Mouse (Mus musculus) intestine, postnatal 0 days (tissue): ENCODE data around the gene D930007J09Rik. TPM values are rescaled to one million over a fixed set of nuclear protein-coding genes. Genes with fewer than 3 reads are reported as not detected.

Experiments
- ATAC-seq: fragments of 200-750 bp; cut with Nextera tagmentation; 2 replicates; pipeline ENCODE4 v1.8.0; 2017; ENCODE audit warnings: mild to moderate bottlenecking, moderate TSS enrichment, moderate library complexity
- H3K27ac ChIP-seq: fragments of 300-500 bp; sonication (generic); 2 replicates; pipeline ENCODE4 v1.5.1; 2014; ENCODE audit warnings: mild to moderate bottlenecking, low read depth, low read length, moderate library complexity
- H3K27me3 ChIP-seq: fragments of 300-500 bp; sonication (generic); replicated peaks from 2 replicates; pipeline ENCODE4 v1.6.1; 2014; ENCODE audit warnings: low read length, mixed read lengths; ENCODE audit not compliant: control insufficient read depth, insufficient read depth
- H3K36me3 ChIP-seq: fragments of 300-500 bp; sonication (generic); 2 replicates; pipeline ENCODE4 v1.6.1; 2014; ENCODE audit warnings: mild to moderate bottlenecking, moderate library complexity; ENCODE audit not compliant: control insufficient read depth, insufficient read depth
- H3K4me1 ChIP-seq: fragments of 300-500 bp; sonication (generic); replicated peaks from 2 replicates; pipeline ENCODE4 v1.6.1; 2014; ENCODE audit warnings: antibody characterized with exemption, low read length, mixed read lengths; ENCODE audit not compliant: control insufficient read depth, insufficient read depth
- H3K4me2 ChIP-seq: fragments of 300-500 bp; sonication (generic); replicated peaks from 2 replicates; pipeline ENCODE4 v1.6.1; 2014; ENCODE audit warnings: low read depth, mild to moderate bottlenecking, moderate library complexity
- H3K4me3 ChIP-seq: fragments of 300-500 bp; sonication (generic); 2 replicates; pipeline ENCODE4 v1.5.1; 2014; ENCODE audit warnings: low read depth, low read length
- H3K9ac ChIP-seq: fragments of 300-500 bp; sonication (generic); 2 replicates; pipeline ENCODE4 v1.6.1; 2014; ENCODE audit warnings: mild to moderate bottlenecking, low read depth, low read length
- H3K9me3 ChIP-seq: fragments of 300-500 bp; sonication (generic); 2 replicates; pipeline ENCODE4 v1.6.1; 2016; ENCODE audit warnings: mixed run types; ENCODE audit not compliant: control insufficient read depth
- CTCF ChIP-seq: sonication (generic); IDR thresholded peaks from 2 replicates; pipeline ENCODE4 v1.5.1; 2016; ENCODE audit warnings: low read depth, mild to moderate bottlenecking, control low read depth, antibody characterized with exemption, moderate library complexity
- WGBS: fragments of 180-500 bp; shearing (Covaris S2); extraction: QIAGEN DNeasy Blood & Tissue Kit; methylation state at CpG from one replicate; pipeline ENCODE4 v1.1.7; 2014; 5-methylcytosine and 5-hydroxymethylcytosine counted together
- polyA plus RNA-seq: library from polyadenylated mRNA; unstranded; fragments of >200 nt; fragmentation: Nextera tagmentation; extraction: Ambion mirVana; gene quantifications from 2 replicates; pipeline ENCODE4 v1.2.1, GENCODE M21; 2015

The D930007J09Rik gene
- polyA plus RNA-seq, 1 experiment from 2014 or later = not detected

GRCm38 (mm10) chr13:32759036-32759435, 43.6 kb downstream of the D930007J09Rik start:
- Histone ChIP-seq H3K27me3 (no peaks in the 10 kb centered on the region), H3K4me2 (no peak overlapping the region), H3K4me3 (no peak overlapping the region), H3K4me1 (no peaks in the 10 kb centered on the region), H3K9me3 (no peaks in the 10 kb centered on the region), H3K27ac (no peak overlapping the region), H3K36me3 (no peaks in the 10 kb centered on the region), H3K9ac (no peak overlapping the region)
- ATAC-seq = no peak
- 41% methylated on average over 4 of the region's 4 CpGs for WGBS
- TF ChIP-seq CTCF = no peak

Other genes with a start within 250 kb of the D930007J09Rik start
- not detected in 2 replicates for gene Mylk4, start 18.9 kb downstream of the D930007J09Rik start, polyA plus RNA-seq
- 14.5 and 15.6 TPM in 2 replicates for gene Wrnip1, start 811 bp downstream of the D930007J09Rik start, polyA plus RNA-seq
- gene Serpinb1a, start 48.3 kb upstream of the D930007J09Rik start, polyA plus RNA-seq = 598 and 670 TPM in 2 replicates
- gene Serpinb1c, start 95.4 kb upstream of the D930007J09Rik start, polyA plus RNA-seq = 0.16 TPM in 1 of 2 replicates, not detected in the other
- 13.0 and 13.8 TPM in 2 replicates for gene Serpinb6b, start 162.4 kb upstream of the D930007J09Rik start, polyA plus RNA-seq
- 9.5 and 10.0 TPM in 2 replicates for gene Serpinb9, start 200.4 kb upstream of the D930007J09Rik start, polyA plus RNA-seq
- 1.5 and 1.9 TPM in 2 replicates for gene Serpinb9b, start 224.6 kb upstream of the D930007J09Rik start, polyA plus RNA-seq